Mouse (Mus musculus) frontal cortex, postnatal 36 days (tissue): ENCODE measurements around the gene Ptcd1.
A peak's percentile ranks its signal among the peaks of the same experiment; 100 is the strongest.
"Not testable (repeated sequence)": the region's sequence is repeated elsewhere in the genome, so short reads cannot be mapped to it uniquely, and the experiment has no call there.

Experiments
- DNase-seq, 2 experiments: peaks; one replicate each; pipeline ENCODE4 v3.0.0; 2022; ENCODE audit warnings: low spot score in 2 of 2

The Ptcd1 gene

DNA sequence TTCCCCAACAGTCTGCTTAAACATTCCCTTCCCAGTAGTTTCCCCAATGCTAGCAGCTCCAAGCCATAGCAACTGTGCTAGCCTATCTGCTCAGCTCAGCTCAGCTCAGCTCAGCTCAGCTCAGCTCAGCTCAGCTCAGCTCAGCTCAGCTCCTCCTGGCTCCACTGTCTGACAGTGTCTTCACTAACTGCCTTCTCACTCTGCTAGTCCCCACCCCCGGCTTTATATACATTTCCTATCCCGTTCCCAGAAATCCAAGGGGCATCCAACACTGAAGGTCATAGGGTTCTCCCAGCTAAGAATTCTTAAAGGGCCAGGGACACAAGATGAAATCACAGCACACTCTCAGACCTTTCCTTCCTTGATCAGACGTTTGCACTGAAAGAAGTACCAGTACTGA is 2.2 kb downstream of the Ptcd1 start:
- no peak for DNase-seq

GRCm38 (mm10) chr5:145161361-145161760 is 5.5 kb downstream of the Ptcd1 start:
- no peak for DNase-seq

DNA sequence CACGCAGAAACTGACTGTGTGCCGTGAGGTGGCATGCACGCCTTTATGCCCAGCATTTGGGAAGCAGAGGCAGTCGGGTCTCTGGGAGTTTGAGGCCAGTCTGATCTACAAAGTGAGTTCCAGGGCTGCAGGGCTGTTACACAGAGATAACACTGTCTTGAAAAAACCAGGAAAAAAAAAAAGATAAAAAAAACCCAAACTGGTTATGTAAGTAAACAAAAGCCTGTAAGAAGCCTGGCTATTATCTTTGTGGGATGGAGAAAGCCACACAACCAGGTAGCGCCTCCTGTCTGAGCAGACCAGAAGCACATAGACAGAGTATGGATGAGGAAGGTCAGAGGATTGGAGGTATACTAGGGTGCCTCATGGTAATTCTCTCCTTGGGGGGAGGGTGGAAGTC is 14.2 kb downstream of the Ptcd1 start:
- no peak for DNase-seq

DNA sequence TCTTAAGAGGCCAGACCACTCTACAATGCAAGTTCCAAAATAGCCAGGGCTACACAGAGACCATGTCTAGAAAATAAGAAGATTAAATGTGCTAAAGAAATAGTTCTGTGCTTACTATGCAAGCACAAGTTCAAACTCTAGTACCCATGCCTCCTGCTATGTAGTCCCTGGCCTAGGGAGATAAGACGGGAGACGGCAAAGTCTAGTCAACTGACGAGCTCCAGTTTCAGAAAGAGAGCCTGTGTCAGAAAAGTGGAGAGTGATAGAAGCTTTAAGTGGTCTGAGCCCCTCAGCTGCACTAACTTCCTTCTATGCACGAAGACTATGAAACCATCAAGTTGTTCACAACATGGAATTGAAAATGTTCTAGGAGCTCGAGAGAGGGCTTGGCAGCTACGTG is 17.6 kb downstream of the Ptcd1 start:
- DNase-seq = no peak

- DNase-seq = no peak
Observed at GRCm38 (mm10) chr5:145147748-145148147, 19.2 kb downstream of the Ptcd1 start.

GRCm38 (mm10) chr5:145140611-145141010 is 26.3 kb downstream of the Ptcd1 start:
- no peak for DNase-seq

GRCm38 (mm10) chr5:145139571-145140519 is 27.1 kb downstream of the Ptcd1 start, which contains the start of the genes Pdap1 and Bud31:
TSS of gene Pdap1 (minus strand) at chr5:145140238.
TSS of gene Bud31 (plus strand) at chr5:145140362.
- DNase-seq = peak; percentile 96 to 97

GRCm38 (mm10) chr5:145138836-145139235 is 28.1 kb downstream of the Ptcd1 start:
- no peak for DNase-seq

DNA sequence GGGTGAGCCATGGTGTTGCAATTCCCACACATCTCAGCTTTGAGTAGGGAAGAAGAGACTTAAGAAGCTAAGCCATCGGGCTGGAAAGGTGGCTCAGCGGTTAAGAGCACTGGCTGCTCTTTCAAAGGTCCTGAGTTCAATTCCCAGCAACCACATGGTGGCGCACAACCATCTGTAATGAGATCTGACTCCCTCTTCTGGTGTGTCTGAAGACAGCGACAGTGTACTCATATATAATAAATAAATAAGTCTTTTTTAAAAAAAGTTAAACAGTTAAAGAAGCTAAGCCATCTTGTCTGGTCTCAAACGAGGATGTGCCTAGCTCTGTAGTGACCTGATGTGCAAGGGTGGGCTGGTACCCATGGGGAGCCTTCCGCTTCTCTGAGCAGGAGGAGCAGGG is 33.6 kb downstream of the Ptcd1 start:
- not testable (repeated sequence) for DNase-seq

DNA sequence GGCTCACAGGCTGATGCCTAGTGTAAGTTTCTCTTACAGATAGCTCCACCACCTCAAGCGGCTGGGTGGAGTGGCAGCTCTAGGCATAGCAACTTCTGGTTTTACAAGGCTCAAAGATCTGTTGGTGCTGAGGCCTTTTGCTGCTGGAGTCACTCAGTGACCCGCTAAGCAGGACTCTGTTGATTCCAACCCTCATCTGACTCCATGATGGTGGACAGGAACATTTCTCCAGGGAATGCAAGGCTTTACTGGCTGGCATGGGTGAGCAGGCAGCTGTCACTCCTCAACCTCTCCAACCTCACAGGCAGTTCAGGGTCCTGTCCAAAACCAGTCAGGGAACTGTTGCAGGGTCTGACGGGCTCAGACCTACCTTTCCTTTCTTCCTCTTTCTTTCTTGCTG is 35.9 kb downstream of the Ptcd1 start:
- DNase-seq = no peak

GRCm38 (mm10) chr5:145130191-145130590 is 36.7 kb downstream of the Ptcd1 start:
- peak; percentile 71 to 73 for DNase-seq

DNA sequence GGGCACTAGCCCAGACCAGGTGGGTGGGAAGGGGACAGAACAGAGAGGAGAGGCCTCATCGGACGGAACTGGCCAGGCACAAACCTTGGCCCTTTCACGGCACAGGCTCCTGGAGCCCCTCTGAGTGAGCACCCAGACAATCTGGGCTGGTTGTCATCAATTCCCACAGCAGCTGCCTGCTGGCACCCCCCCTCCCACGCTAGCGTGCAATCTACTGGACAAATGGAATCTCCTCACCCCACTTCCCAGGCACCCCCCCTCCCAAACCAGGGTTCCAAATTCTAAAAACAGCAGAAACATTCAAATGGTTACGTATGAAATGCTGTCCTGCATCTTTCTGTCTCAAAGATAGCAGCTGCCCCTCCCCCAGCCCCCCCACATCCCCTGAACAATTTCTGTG is 37.1 kb downstream of the Ptcd1 start:
- DNase-seq = not testable (repeated sequence)

DNA sequence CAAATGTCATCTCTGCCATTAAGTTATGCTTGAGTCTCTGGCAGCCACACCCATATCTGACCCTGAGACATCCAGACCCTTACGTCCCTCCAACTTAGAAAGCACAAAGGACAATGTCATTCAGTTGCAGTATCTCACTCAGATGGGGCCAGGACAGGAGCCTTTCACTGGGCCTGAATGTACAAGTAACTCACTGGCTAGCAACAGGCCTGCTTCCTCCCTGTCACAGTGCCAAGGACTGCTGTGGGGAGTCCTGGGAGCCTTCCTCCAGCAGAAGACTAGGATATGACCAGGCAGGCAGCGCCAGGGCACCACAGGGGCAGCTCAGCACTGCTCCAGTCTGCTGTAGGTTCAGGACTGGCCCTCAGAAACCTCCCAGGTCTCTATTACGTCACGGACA is 37.8 kb downstream of the Ptcd1 start:
- DNase-seq = no peak

DNA sequence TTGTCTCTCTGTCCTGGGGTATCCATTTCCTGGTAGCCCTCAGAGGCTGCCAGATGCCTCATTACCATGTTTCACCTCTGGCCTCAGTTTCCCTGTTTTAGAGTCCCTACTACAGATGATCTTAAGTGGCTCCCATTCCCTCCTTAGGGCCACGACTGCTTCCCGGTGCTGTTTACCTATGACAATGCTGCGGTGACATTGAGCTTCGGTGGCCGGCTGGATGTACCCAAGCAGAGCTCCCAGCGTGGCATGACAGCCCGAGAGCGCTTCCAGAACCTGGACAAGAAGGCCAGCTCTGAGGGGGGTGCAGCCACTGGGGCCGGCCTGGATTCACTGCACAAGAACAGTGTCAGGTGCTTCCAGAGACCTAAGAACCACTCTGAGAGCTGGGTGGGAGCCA is 40.3 kb downstream of the Ptcd1 start:
- no peak for DNase-seq

DNA sequence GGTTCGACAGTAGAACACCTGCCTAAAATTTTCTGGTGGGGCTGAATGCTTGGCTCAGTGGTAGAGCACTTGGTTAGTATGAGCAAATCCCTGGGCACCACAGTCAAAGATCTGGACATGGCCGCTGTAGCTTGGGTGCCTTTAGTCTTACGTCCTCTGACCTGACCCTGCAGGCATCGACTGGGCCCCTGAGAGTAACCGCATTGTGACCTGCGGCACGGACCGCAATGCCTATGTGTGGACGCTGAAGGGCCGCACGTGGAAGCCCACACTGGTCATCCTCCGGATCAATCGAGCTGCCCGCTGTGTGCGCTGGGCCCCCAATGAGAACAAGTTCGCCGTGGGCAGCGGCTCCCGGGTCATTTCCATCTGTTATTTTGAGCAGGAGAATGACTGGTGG is 43.5 kb downstream of the Ptcd1 start:
- DNase-seq = no peak

DNA sequence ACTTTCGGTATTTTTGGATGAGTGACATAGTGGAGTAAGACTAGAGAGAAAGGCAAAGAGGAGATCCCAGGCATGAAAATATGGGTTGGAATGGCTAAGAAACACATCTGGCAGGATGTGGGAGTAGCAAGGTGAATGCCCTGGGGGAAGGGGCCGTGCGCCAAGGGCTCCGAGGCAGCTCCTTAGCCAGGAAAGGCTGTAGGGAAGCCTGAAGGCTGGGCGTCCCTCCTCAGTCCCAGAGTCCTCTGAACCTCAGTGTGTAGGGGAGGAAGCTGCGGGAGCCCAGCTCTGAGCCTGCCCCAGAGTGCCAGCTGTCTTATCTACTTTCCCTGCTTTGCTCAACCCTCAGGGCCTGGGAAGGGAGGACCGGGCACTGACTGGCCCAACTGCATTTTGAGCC is 46.0 kb downstream of the Ptcd1 start:
- no peak for DNase-seq

GRCm38 (mm10) chr5:145119385-145119784 is 47.5 kb downstream of the Ptcd1 start:
- no peak for DNase-seq

DNA sequence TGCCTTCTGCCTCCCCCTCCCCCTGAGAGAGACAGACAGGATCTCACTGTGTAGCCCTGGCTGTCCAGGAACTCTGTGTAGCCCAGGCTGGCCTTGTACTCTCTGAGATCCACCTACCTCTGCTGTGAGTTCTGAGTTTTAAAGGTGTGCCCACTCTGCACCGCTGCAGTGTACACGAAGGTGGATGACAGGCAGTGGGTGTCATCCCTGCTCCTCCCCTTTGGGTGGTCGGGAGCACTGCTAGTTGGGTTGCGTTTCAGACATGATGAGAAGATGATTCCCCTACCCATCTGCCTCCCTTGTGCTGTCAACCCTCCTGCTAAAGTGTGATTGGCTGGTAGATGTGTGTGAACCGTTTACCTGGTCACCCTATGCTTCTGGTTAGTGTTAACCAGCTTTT is 48.4 kb downstream of the Ptcd1 start:
- DNase-seq = no peak

GRCm38 (mm10) chr5:145118005-145118404 is 48.9 kb downstream of the Ptcd1 start:
- DNase-seq = no peak

GRCm38 (mm10) chr5:145116916-145117315 is 50.0 kb downstream of the Ptcd1 start:
- DNase-seq = no peak

- DNase-seq = no peak
Observed at GRCm38 (mm10) chr5:145116316-145116715, 50.6 kb downstream of the Ptcd1 start.

DNA sequence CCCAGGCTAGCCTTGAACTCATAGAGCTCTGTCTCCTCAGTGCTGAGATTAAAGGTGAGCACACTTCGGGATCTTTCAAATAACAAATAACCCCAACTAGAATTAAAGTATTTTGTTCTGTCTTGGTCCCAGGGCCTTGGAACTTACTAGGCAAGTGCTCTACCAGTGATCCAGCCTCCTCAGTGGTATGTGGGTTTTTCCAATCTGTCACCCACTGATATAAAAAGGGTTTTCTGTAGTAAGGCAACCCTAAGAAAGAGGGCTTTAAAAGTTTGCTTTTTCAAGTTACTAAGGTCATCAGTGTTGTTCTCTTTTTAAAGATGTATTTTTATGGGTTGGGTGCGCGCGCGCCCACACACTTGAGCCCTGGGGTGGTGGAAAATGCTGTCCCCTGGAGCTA is 51.2 kb downstream of the Ptcd1 start:
- no peak for DNase-seq
